Mouse (Mus musculus) MEL (cell line): Measurements from ENCODE around the gene 3110082I17Rik. TPM values are rescaled to one million over a fixed set of nuclear protein-coding genes. Genes with fewer than 3 reads are reported as not detected.

ENCODE experiments used
- DNase-seq: peaks from one replicate; pipeline ENCODE4 v3.0.0; 2011; ENCODE audit warnings: low read depth, low spot score
- H3K27ac ChIP-seq: 2 replicates; pipeline ENCODE4 v1.5.1; 2012; ENCODE audit warnings: low read depth, mild to moderate bottlenecking, control low read depth, low read length, moderate library complexity; ENCODE audit not compliant: control insufficient read depth
- H3K27me3 ChIP-seq, 2 experiments: fragments of 150-350 bp in 1 of 2; sonication (generic) in 1 of 2; 2 replicates each; pipeline ENCODE4 v1.6.1; 2012; ENCODE audit warnings: low read length in 2 of 2, mild to moderate bottlenecking in 2 of 2, improper control_type of control experiment in 1 of 2, moderate library complexity in 1 of 2; ENCODE audit not compliant: insufficient read depth in 2 of 2, control insufficient read depth in 1 of 2
- H3K36me3 ChIP-seq, 2 experiments: 2 replicates each; pipeline ENCODE4 v1.6.1; 2012 to 2014; ENCODE audit warnings: low read length in 2 of 2, improper control_type of control experiment in 1 of 2, inconsistent platforms in 1 of 2, mild to moderate bottlenecking in 1 of 2; ENCODE audit not compliant: insufficient read depth in 2 of 2, control insufficient read depth in 1 of 2
- H3K4me1 ChIP-seq, 2 experiments: fragments of 150-350 bp in 1 of 2; sonication (generic) in 1 of 2; 2 replicates each; pipeline ENCODE4 v1.6.1; 2012; ENCODE audit warnings: low read length in 2 of 2, improper control_type of control experiment in 1 of 2, mild to moderate bottlenecking in 1 of 2; ENCODE audit not compliant: insufficient read depth in 2 of 2, control insufficient read depth in 1 of 2
- H3K4me3 ChIP-seq, 2 experiments: fragments of 150-350 bp in 1 of 2; sonication (generic) in 1 of 2; 2 replicates each; pipeline ENCODE4 v1.5.1; 2012; ENCODE audit warnings: low read depth in 2 of 2, low read length in 2 of 2, mild to moderate bottlenecking in 2 of 2, moderate library complexity in 2 of 2, control low read depth in 1 of 2, improper control_type of control experiment in 1 of 2; ENCODE audit not compliant: control insufficient read depth in 1 of 2, insufficient read depth in 1 of 2
- H3K79me2 ChIP-seq: 2 replicates; pipeline ENCODE4 v1.6.1; 2012; ENCODE audit warnings: mild to moderate bottlenecking, low read length, moderate library complexity; ENCODE audit not compliant: control insufficient read depth, poor library complexity, insufficient read depth
- H3K9ac ChIP-seq: 2 replicates; pipeline ENCODE4 v1.6.1; 2012; ENCODE audit warnings: low read depth, mild to moderate bottlenecking, control low read depth, low read length, moderate library complexity; ENCODE audit not compliant: control insufficient read depth, poor library complexity, severe bottlenecking
- H3K9me3 ChIP-seq: fragments of 150-350 bp; sonication (generic); replicated peaks from 2 replicates; pipeline ENCODE4 v1.6.1; 2012; ENCODE audit warnings: mild to moderate bottlenecking, low read length, improper control_type of control experiment, moderate library complexity; ENCODE audit not compliant: insufficient read depth
- BHLHE40 ChIP-seq: IDR thresholded peaks from 2 replicates; pipeline ENCODE4 v1.6.1; 2012; ENCODE audit warnings: low read depth, mild to moderate bottlenecking, inconsistent platforms, low read length, improper control_type of control experiment, borderline replicate concordance
- CHD1 ChIP-seq: IDR thresholded peaks from 2 replicates; pipeline ENCODE4 v1.6.1; 2012; ENCODE audit warnings: low read depth, mild to moderate bottlenecking, inconsistent platforms, low read length, improper control_type of control experiment
- CTCF ChIP-seq, 3 experiments: IDR thresholded peaks in 2 of 3; conservative IDR thresholded peaks in 1 of 3; 2 replicates each; pipeline ENCODE4 v1.5.1; 2011 to 2012; ENCODE audit warnings: low read length in 3 of 3, low read depth in 2 of 3, mild to moderate bottlenecking in 2 of 3, improper control_type of control experiment in 1 of 3, inconsistent platforms in 1 of 3, mixed read lengths in 1 of 3, moderate library complexity in 1 of 3; ENCODE audit not compliant: control insufficient read depth in 1 of 3, insufficient read depth in 1 of 3, poor library complexity in 1 of 3, severe bottlenecking in 1 of 3
- E2F4 ChIP-seq: IDR thresholded peaks from 2 replicates; pipeline ENCODE4 v1.6.1; 2011; ENCODE audit warnings: low read depth, low read length, improper control_type of control experiment, borderline replicate concordance
- ETS1 ChIP-seq: IDR thresholded peaks from 2 replicates; pipeline ENCODE4 v1.6.1; 2012; ENCODE audit warnings: low read depth, mild to moderate bottlenecking, inconsistent platforms, low read length, improper control_type of control experiment, moderate library complexity
- GATA1 ChIP-seq: IDR thresholded peaks from 2 replicates; pipeline ENCODE4 v1.6.1; 2011; ENCODE audit warnings: low read depth, low read length, improper control_type of control experiment
- JUND ChIP-seq: IDR thresholded peaks from 2 replicates; pipeline ENCODE4 v1.6.1; 2011; ENCODE audit warnings: low read depth, mild to moderate bottlenecking, improper control_type of control experiment, low read length
- KAT2A ChIP-seq: conservative IDR thresholded peaks from 2 replicates; pipeline ENCODE4 v1.6.1; 2012; ENCODE audit warnings: low read depth, low read length, improper control_type of control experiment, inconsistent platforms
- MAFK ChIP-seq: IDR thresholded peaks from 2 replicates; pipeline ENCODE4 v1.6.1; 2011; ENCODE audit warnings: low read depth, mild to moderate bottlenecking, low read length, improper control_type of control experiment, borderline replicate concordance
- MAX ChIP-seq: IDR thresholded peaks from 2 replicates; pipeline ENCODE4 v1.6.1; 2011; ENCODE audit warnings: low read length, improper control_type of control experiment
- MEF2A ChIP-seq: IDR thresholded peaks from 2 replicates; pipeline ENCODE4 v1.6.1; 2014; ENCODE audit warnings: low read depth, mild to moderate bottlenecking, inconsistent platforms, low read length, improper control_type of control experiment; ENCODE audit not compliant: poor library complexity, insufficient replicate concordance, severe bottlenecking; ENCODE audit errors: extremely low read depth
- MYC ChIP-seq: IDR thresholded peaks from 2 replicates; pipeline ENCODE4 v1.6.1; 2011; ENCODE audit warnings: low read depth, mild to moderate bottlenecking, low read length, improper control_type of control experiment, moderate library complexity
- NELFE ChIP-seq: IDR thresholded peaks from 2 replicates; pipeline ENCODE4 v1.6.1; 2011; ENCODE audit warnings: low read depth, low read length, improper control_type of control experiment
- POLR2A ChIP-seq, 2 experiments: IDR thresholded peaks; 2 replicates each; pipeline ENCODE4 v1.6.1; 2011 to 2012; ENCODE audit warnings: low read length in 2 of 2, mild to moderate bottlenecking in 2 of 2, control low read depth in 1 of 2, improper control_type of control experiment in 1 of 2, low read depth in 1 of 2, moderate library complexity in 1 of 2; ENCODE audit not compliant: control insufficient read depth in 1 of 2, insufficient read depth in 1 of 2, poor library complexity in 1 of 2
- RCOR1 ChIP-seq: IDR thresholded peaks from 2 replicates; pipeline ENCODE4 v1.6.1; 2012; ENCODE audit warnings: low read depth, mild to moderate bottlenecking, inconsistent platforms, low read length, improper control_type of control experiment
- SIN3A ChIP-seq: IDR thresholded peaks from 2 replicates; pipeline ENCODE4 v1.6.1; 2012; ENCODE audit warnings: low read length, improper control_type of control experiment, inconsistent platforms
- TCF12 ChIP-seq: IDR thresholded peaks from 2 replicates; pipeline ENCODE4 v1.6.1; 2014; ENCODE audit warnings: low read depth, mild to moderate bottlenecking, inconsistent platforms, low read length, improper control_type of control experiment, moderate library complexity
- UBTF ChIP-seq: IDR thresholded peaks from 2 replicates; pipeline ENCODE4 v1.6.1; 2012; ENCODE audit warnings: low read depth, mild to moderate bottlenecking, inconsistent platforms, low read length, improper control_type of control experiment, moderate library complexity, borderline replicate concordance; ENCODE audit not compliant: insufficient read depth
- ZKSCAN1 ChIP-seq: IDR thresholded peaks from 2 replicates; pipeline ENCODE4 v1.6.1; 2012; ENCODE audit warnings: low read depth, mild to moderate bottlenecking, inconsistent platforms, low read length, improper control_type of control experiment, moderate library complexity
- ZMIZ1 ChIP-seq: IDR thresholded peaks from 2 replicates; pipeline ENCODE4 v1.6.1; 2012; ENCODE audit warnings: low read depth, mild to moderate bottlenecking, inconsistent platforms, low read length, improper control_type of control experiment, moderate library complexity
- ZNF384 ChIP-seq: IDR thresholded peaks from 2 replicates; pipeline ENCODE4 v1.6.1; 2012; ENCODE audit warnings: low read depth, mild to moderate bottlenecking, inconsistent platforms, low read length, improper control_type of control experiment
- polyA plus RNA-seq, 2 experiments: library from polyadenylated mRNA; stranded (reverse) in 1 of 2; unstranded in 1 of 2; fragments of >175 nt in 1 of 2; fragments of >200 nt in 1 of 2; gene quantifications; 2 replicates each; pipeline versions ENCODE4 v1.2.1 to v1.2.4; 2012; ENCODE audit warnings: low replicate concordance in 2 of 2, low read depth in 1 of 2; ENCODE audit not compliant: insufficient read length in 2 of 2, insufficient read depth in 1 of 2, missing spikeins in 1 of 2
- total RNA-seq: library from RNA; depleted of rRNA; stranded (reverse); fragments of 300-350 nt; gene quantifications from 2 replicates; pipeline ENCODE4 v1.2.3, GENCODE M21; 2012

3110082I17Rik gene
- total and polyA plus RNA-seq, 3 experiments = 58.1 to 79.5 TPM; not detected in 1

GRCm38 (mm10) chr5:139457241-139457640 is 3.1 kb downstream of the 3110082I17Rik start:
- peaks cover 0 to 2% of the 10 kb centered on the region in 2 experiments; a peak in 3 of 4 replicates for H3K36me3 ChIP-seq
- DNase-seq = no peak
- no peaks in the 10 kb centered on the region for H3K9me3 ChIP-seq
- H3K27me3 ChIP-seq = no peaks in the 10 kb centered on the region
- no peak overlapping the region for H3K27ac ChIP-seq
- H3K9ac ChIP-seq = no peak overlapping the region
- peaks cover 11% of the 10 kb centered on the region for H3K79me2 ChIP-seq
- TF ChIP-seq CTCF (IDR thresholded peaks at IDR 0.05 in 2 of 3, conservative IDR thresholded peaks at IDR 0.05 in 1 of 3; ENCODE audit: control insufficient read depth in 1 of 3, insufficient read depth in 1 of 3, low read depth in 2 of 3, low read length in 3 of 3, poor library complexity in 1 of 3, severe bottlenecking in 1 of 3) (no peak), NELFE (no peak)
- H3K4me1 ChIP-seq = peaks cover 0 to 7% of the 10 kb centered on the region in 2 experiments; a peak in 1 of 4 replicates
- no peak overlapping the region for H3K4me3 ChIP-seq

DNA sequence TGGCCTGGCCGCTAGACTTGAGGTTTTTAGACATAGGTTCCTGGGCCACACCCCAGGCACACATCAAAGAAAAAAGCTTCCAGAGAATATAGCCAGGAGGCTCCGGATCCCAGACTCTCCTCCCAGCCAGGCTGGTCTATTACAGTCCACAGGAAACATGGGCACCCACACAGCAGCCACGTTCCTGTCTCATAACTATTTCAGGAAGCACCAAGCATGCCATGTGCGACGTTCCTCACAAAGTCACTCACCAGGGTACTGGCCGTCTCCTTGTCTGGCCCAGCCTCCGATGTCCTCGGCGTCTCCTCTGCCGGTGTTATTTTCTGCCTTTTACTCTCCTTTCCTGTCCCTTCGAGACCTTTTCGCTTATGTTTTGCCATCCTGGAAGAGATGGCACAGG is 5.2 kb downstream of the 3110082I17Rik start:
- no peak overlapping the region for H3K9ac ChIP-seq
- TF ChIP-seq TCF12 = no peak
- no peak for TF ChIP-seq ZKSCAN1
- no peak for TF ChIP-seq RCOR1
- TF ChIP-seq CTCF (IDR thresholded peaks at IDR 0.05 in 2 of 3, conservative IDR thresholded peaks at IDR 0.05 in 1 of 3; ENCODE audit: control insufficient read depth in 1 of 3, insufficient read depth in 1 of 3, low read depth in 2 of 3, low read length in 3 of 3, poor library complexity in 1 of 3, severe bottlenecking in 1 of 3) = no peak
- TF ChIP-seq MEF2A = no peak
- TF ChIP-seq UBTF = no peak
- no peak for TF ChIP-seq GATA1
- TF ChIP-seq POLR2A (IDR thresholded peaks at IDR 0.05; ENCODE audit: control insufficient read depth in 1 of 2, insufficient read depth in 1 of 2, low read depth in 1 of 2, low read length in 2 of 2, poor library complexity in 1 of 2) = no peak
- no peak for TF ChIP-seq ETS1
- TF ChIP-seq MAX = no peak
- TF ChIP-seq MAFK = no peak
- TF ChIP-seq ZMIZ1 = no peak
- no peak for TF ChIP-seq ZNF384
- TF ChIP-seq, all 39 proteins: peak for 0
- peaks cover 0 to 7% of the 10 kb centered on the region in 2 experiments; a peak in 1 of 4 replicates for H3K4me1 ChIP-seq
- peaks cover 10% of the 10 kb centered on the region for H3K79me2 ChIP-seq
- no peak overlapping the region for H3K4me3 ChIP-seq
- H3K9me3 ChIP-seq = no peaks in the 10 kb centered on the region
- no peak overlapping the region for H3K27ac ChIP-seq
- H3K27me3 ChIP-seq = no peaks in the 10 kb centered on the region
- H3K36me3 ChIP-seq = no peaks in the 10 kb centered on the region; a peak in 2 of 4 replicates
- no peak for DNase-seq

DNA sequence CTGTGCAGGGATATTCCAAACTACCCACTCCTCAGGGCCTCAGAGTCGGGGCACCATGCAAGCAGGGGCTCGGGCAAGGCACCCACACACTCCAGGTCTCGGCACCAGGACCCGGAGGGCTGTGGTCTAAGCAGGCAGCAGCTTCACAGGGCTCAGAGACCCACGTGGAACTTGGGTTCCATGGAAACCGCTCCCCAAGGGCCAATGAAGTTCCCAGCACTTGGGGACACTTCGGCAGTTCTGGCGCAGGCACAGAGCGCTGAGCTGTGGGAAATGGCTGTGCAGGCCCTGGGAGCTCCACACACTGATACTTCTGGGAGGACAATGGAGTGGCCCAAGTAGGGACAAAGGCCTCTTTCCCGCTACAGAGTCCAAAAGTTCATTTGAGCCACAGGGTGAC is 7.3 kb downstream of the 3110082I17Rik start:
- H3K36me3 ChIP-seq = no peaks in the 10 kb centered on the region; a peak in 1 of 4 replicates
- no peak overlapping the region for H3K4me3 ChIP-seq
- no peaks in the 10 kb centered on the region for H3K9me3 ChIP-seq
- no peak overlapping the region for H3K27ac ChIP-seq
- TF ChIP-seq JUND (no peak), CHD1 (no peak), MYC (no peak), BHLHE40 (no peak), ETS1 (no peak), SIN3A (no peak), UBTF (no peak), KAT2A (no peak), MAFK (no peak), ZMIZ1 (no peak), E2F4 (no peak)
- no peak for DNase-seq
- no peaks in the 10 kb centered on the region for H3K4me1 ChIP-seq
- H3K27me3 ChIP-seq = no peaks in the 10 kb centered on the region
- no peaks in the 10 kb centered on the region; the same call in none of the 2 replicates for H3K79me2 ChIP-seq
- H3K9ac ChIP-seq = no peak overlapping the region
